Comparison of ENCODE assay signal across 9 mouse cellular contexts in the genomic region with DNA sequence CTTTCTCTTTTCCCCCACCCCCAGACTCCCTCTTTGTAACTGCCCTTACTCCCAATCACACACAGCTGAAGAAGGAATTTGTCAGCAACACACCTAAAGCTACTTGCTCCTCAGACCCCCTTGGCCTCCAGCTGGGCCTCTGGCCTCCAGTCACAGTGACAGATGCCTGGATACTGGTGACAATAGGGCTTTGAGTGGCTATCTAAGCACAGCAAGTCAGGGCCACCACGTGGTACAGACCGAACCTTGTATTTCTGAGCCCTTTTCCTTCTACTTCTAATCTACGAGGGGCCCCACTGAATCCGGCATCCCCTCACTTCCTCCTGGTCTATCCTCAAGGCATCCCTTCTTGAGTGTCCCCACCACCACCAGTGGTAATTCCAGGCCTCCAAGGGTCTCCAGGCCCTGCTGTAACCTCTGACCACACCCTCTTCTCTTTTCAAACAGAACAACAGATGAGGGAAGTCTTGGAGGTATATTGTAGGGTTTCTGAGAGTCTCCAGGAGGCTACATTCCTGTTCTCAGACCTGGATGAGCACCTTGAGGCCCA. TPM values are rescaled to one million over a fixed set of nuclear protein-coding genes. Genes with fewer than 3 reads are reported as not detected.
DNase-seq lines count a peak whose midpoint lies in the region; ATAC-seq and TF ChIP-seq lines count a peak whose summit lies in the region.
"Had no signal": no experiment of that assay in that cellular context is flagged by ENCODE, and none has a peak within 500 bp of the region (broad histone marks: within the 10 kb centered on the region; RNA-seq: fewer than 3 reads in every experiment).

No protein-coding gene starts in this region.

- no peaks in the 10 kb centered on the region for H3K27me3 ChIP-seq in cerebellum, adult 2 months (ENCODE audit: control insufficient read depth, insufficient read depth, low read length)
- peaks cover 55% of the 10 kb centered on the region for H3K27me3 ChIP-seq in hindbrain, embryonic 10.5 days (ENCODE audit: insufficient read depth, poor library complexity, severe bottlenecking)
- H3K27me3 ChIP-seq in midbrain, embryonic 15.5 days (replicated peaks): no peaks in the 10 kb centered on the region

- 3% methylated on average over 4 of the region's 4 CpGs for WGBS in cerebellum, adult 2 months
- WGBS in hindbrain, embryonic 10.5 days: 42% methylated on average over 4 of the region's 4 CpGs
- 17% methylated on average over 4 of the region's 4 CpGs for WGBS in midbrain, embryonic 15.5 days

- DNase-seq in cerebellum, adult 2 months: peak; percentile 55 to 58
- DNase-seq in cerebellum, adult 9-10 months: no peak
- peak; percentile 76 to 80 for DNase-seq in cerebellum, postnatal 14 days
- peak; percentile 57 for DNase-seq in hindbrain, embryonic 10.5 days (ENCODE audit: low spot score)
- DNase-seq in spleen, postnatal 36 days (ENCODE audit: low spot score in 2 of 2): no peak
- no peak for DNase-seq in Muller cell, postnatal 12 days (ENCODE audit: inconsistent ontology term)
- no peak for DNase-seq in heart, postnatal 25 days (ENCODE audit: low spot score)

- peak overlapping the region; percentile 98 for H3K9ac ChIP-seq in midbrain, embryonic 15.5 days

- no peak for TF ChIP-seq CTCF in cerebellum, adult 2 months (IDR thresholded peaks at IDR 0.05; ENCODE audit: borderline replicate concordance, insufficient read depth, low read depth, low read length)

- H3K9me3 ChIP-seq in hindbrain, embryonic 10.5 days: no peaks in the 10 kb centered on the region
- no peaks in the 10 kb centered on the region for H3K9me3 ChIP-seq in midbrain, embryonic 15.5 days

- H3K27ac ChIP-seq in cerebellum, adult 2 months (ENCODE audit: insufficient read depth, low read length): peak overlapping the region; percentile 83
- H3K27ac ChIP-seq in hindbrain, embryonic 10.5 days: peak overlapping the region; percentile 94
- H3K27ac ChIP-seq in midbrain, embryonic 15.5 days: peak overlapping the region; percentile 91

- 0 out of 2 replicates have a peak, but pooled peaks have one; percentile 3 for ATAC-seq in midbrain, embryonic 15.5 days (replicated peaks)

- peak overlapping the region; percentile 85 for H3K4me3 ChIP-seq in cerebellum, adult 2 months (replicated peaks; ENCODE audit: insufficient read depth, low read depth, low read length)
- peak overlapping the region; percentile 84 for H3K4me3 ChIP-seq in hindbrain, embryonic 10.5 days
- peak overlapping the region; percentile 88 for H3K4me3 ChIP-seq in midbrain, embryonic 15.5 days

- H3K4me2 ChIP-seq in midbrain, embryonic 15.5 days: peak overlapping the region; percentile 83

- peaks cover 25% of the 10 kb centered on the region for H3K4me1 ChIP-seq in cerebellum, adult 2 months (ENCODE audit: control insufficient read depth, insufficient read depth, low read length)
- peaks cover 65% of the 10 kb centered on the region for H3K4me1 ChIP-seq in hindbrain, embryonic 10.5 days (replicated peaks)
- H3K4me1 ChIP-seq in midbrain, embryonic 15.5 days: peaks cover 48% of the 10 kb centered on the region

- TF ChIP-seq POLR2A in cerebellum, adult 2 months (IDR thresholded peaks at IDR 0.05; ENCODE audit: borderline replicate concordance, insufficient read depth, low read length): no peak

- no peaks in the 10 kb centered on the region for H3K36me3 ChIP-seq in hindbrain, embryonic 10.5 days
- H3K36me3 ChIP-seq in midbrain, embryonic 15.5 days (replicated peaks): no peaks in the 10 kb centered on the region

- intact Hi-C loops in heart, postnatal 25 days (cut with DNase I): no loop called here

RNA-seq across cellular contexts. Expression of a gene that starts 2.0 kb away (rescaled TPM):
- polyA plus RNA-seq in cerebellum, adult 2 months (2012; rRNA removed): 165 and 169 TPM in 2 replicates
- polyA plus RNA-seq in hindbrain, embryonic 10.5 days (2016; fragmentation: Nextera tagmentation; extraction: Ambion mirVana): 22.7 and 57.1 TPM in 2 replicates
- 110 and 113 TPM in 2 replicates for polyA plus RNA-seq in midbrain, embryonic 15.5 days (2015; fragmentation: Nextera tagmentation; extraction: Ambion mirVana)
- under 1 TPM; 0.21 to 0.50 TPM for total RNA-seq in heart, postnatal 25 days (2021)

RNA-seq across cellular contexts. Expression of a gene that starts 21.3 kb away (rescaled TPM):
- polyA plus RNA-seq in cerebellum, adult 2 months (2012; rRNA removed): not detected in 2 replicates
- not detected in 2 replicates for polyA plus RNA-seq in hindbrain, embryonic 10.5 days (2016; fragmentation: Nextera tagmentation; extraction: Ambion mirVana)
- not detected in 2 replicates for polyA plus RNA-seq in midbrain, embryonic 15.5 days (2015; fragmentation: Nextera tagmentation; extraction: Ambion mirVana)
- not detected for total RNA-seq in heart, postnatal 25 days (2021)
- polyA plus RNA-seq: erythroblast, embryonic 14.5 days had no signal

RNA-seq across cellular contexts. Expression of a gene that starts 21.4 kb away (rescaled TPM):
- polyA plus RNA-seq in cerebellum, adult 2 months (2012; rRNA removed): 45.4 and 48.3 TPM in 2 replicates
- 11.1 and 15.4 TPM in 2 replicates for polyA plus RNA-seq in hindbrain, embryonic 10.5 days (2016; fragmentation: Nextera tagmentation; extraction: Ambion mirVana)
- polyA plus RNA-seq in midbrain, embryonic 15.5 days (2015; fragmentation: Nextera tagmentation; extraction: Ambion mirVana): 21.7 and 22.5 TPM in 2 replicates
- 1 to 10 TPM; 4.0 to 4.3 TPM for total RNA-seq in heart, postnatal 25 days (2021)

RNA-seq across cellular contexts. Expression of a gene that starts 35.4 kb away (rescaled TPM):
- 85.2 and 90.2 TPM in 2 replicates for polyA plus RNA-seq in cerebellum, adult 2 months (2012; rRNA removed)
- polyA plus RNA-seq in hindbrain, embryonic 10.5 days (2016; fragmentation: Nextera tagmentation; extraction: Ambion mirVana): 42.6 and 45.5 TPM in 2 replicates
- 58.8 and 59.4 TPM in 2 replicates for polyA plus RNA-seq in midbrain, embryonic 15.5 days (2015; fragmentation: Nextera tagmentation; extraction: Ambion mirVana)
- total RNA-seq in heart, postnatal 25 days (2021): 100 to 1,000 TPM; 103 TPM

RNA-seq across cellular contexts. Expression of a gene that starts 47.2 kb away (rescaled TPM):
- polyA plus RNA-seq in cerebellum, adult 2 months (2012; rRNA removed): 91.3 and 95.3 TPM in 2 replicates
- polyA plus RNA-seq in hindbrain, embryonic 10.5 days (2016; fragmentation: Nextera tagmentation; extraction: Ambion mirVana): 115 and 120 TPM in 2 replicates
- 94.6 and 103 TPM in 2 replicates for polyA plus RNA-seq in midbrain, embryonic 15.5 days (2015; fragmentation: Nextera tagmentation; extraction: Ambion mirVana)
- total RNA-seq in heart, postnatal 25 days (2021): 10 to 100 TPM; 63.0 to 71.8 TPM

Comparison
In these comparisons a context has a peak if more than half of its experiments do, and no peak if none do; other contexts are left out.
1. DNase-seq: peak in cerebellum, adult 2 months (2 of 2), cerebellum, postnatal 14 days (2 of 2) and hindbrain, embryonic 10.5 days (single experiment); none in cerebellum, adult 9-10 months (single experiment), spleen, postnatal 36 days (0 of 2), Muller cell, postnatal 12 days (single experiment) and heart, postnatal 25 days (single experiment).
2. Peak in every context shown above with its lines, with median percentiles within 50 percentile points of each other: H3K27ac ChIP-seq and H3K4me3 ChIP-seq.